Mouse (Mus musculus) small intestine, adult 2 months (tissue): ENCODE data around the gene Esrra. TPM values are rescaled to one million over a fixed set of nuclear protein-coding genes. Genes with fewer than 3 reads are reported as not detected.

Experiments used
- H3K27ac ChIP-seq: fragments of 200-500 bp; 2 replicates; pipeline ENCODE4 v1.5.1; 2012; ENCODE audit warnings: low read depth, low read length, control low read depth, inconsistent platforms; ENCODE audit not compliant: insufficient read depth
- H3K27me3 ChIP-seq: fragments of 200-500 bp; 2 replicates; pipeline ENCODE4 v1.6.1; 2012; ENCODE audit warnings: mild to moderate bottlenecking, moderate library complexity, low read length, inconsistent platforms; ENCODE audit not compliant: control insufficient read depth, insufficient read depth
- H3K36me3 ChIP-seq: fragments of 200-500 bp; 2 replicates; pipeline ENCODE4 v1.6.1; 2012; ENCODE audit warnings: mild to moderate bottlenecking, low read length, control low read depth, inconsistent platforms; ENCODE audit not compliant: control insufficient read depth, insufficient read depth
- H3K4me1 ChIP-seq: fragments of 200-500 bp; 2 replicates; pipeline ENCODE4 v1.6.1; 2012; ENCODE audit warnings: low read length, inconsistent platforms, mixed read lengths; ENCODE audit not compliant: control insufficient read depth, insufficient read depth, insufficient read length
- H3K4me3 ChIP-seq: fragments of 200-500 bp; 2 replicates; pipeline ENCODE4 v1.5.1; 2012; ENCODE audit warnings: low read depth, mild to moderate bottlenecking, control low read depth, inconsistent platforms, low read length, moderate library complexity
- CTCF ChIP-seq: fragments of 200-500 bp; IDR thresholded peaks from 2 replicates; pipeline ENCODE4 v1.5.1; 2012; ENCODE audit warnings: low read depth, mild to moderate bottlenecking, control low read depth, inconsistent platforms, low read length, moderate library complexity, mixed read lengths; ENCODE audit not compliant: insufficient replicate concordance, insufficient read length; ENCODE audit errors: extremely low read depth
- POLR2A ChIP-seq: fragments of 200-500 bp; IDR thresholded peaks from 2 replicates; pipeline ENCODE4 v1.6.1; 2012; ENCODE audit warnings: low read depth, mild to moderate bottlenecking, control low read depth, inconsistent platforms, low read length, moderate library complexity
- WGBS: fragments of 180-500 bp; shearing (Covaris S2); methylation state at CpG from one replicate; pipeline ENCODE4 v1.1.7; 2018; 5-methylcytosine and 5-hydroxymethylcytosine counted together
- polyA plus RNA-seq: library from polyadenylated mRNA; depleted of rRNA; stranded (reverse); fragments of >200 nt; gene quantifications from 2 replicates; pipeline ENCODE4 v1.2.3, GENCODE M21; 2012

The Esrra gene
- polyA plus RNA-seq, 1 experiment = 346 TPM

GRCm38 (mm10) chr19:6949532-6949931 is 27.9 kb upstream of the Esrra start:
- Histone ChIP-seq H3K4me1 (peaks cover 41% of the 10 kb centered on the region), H3K27me3 (no peaks in the 10 kb centered on the region), H3K27ac (peak overlapping the region; percentile 94), H3K36me3 (peaks cover 22% of the 10 kb centered on the region), H3K4me3 (peak overlapping the region; percentile 40)
- 43% methylated on average over 5 of the region's 5 CpGs for WGBS
- no peak for TF ChIP-seq CTCF
- TF ChIP-seq POLR2A = no peak

GRCm38 (mm10) chr19:6948186-6948585 is 26.6 kb upstream of the Esrra start:
- H3K36me3 ChIP-seq = peaks cover 8% of the 10 kb centered on the region
- peaks cover 33% of the 10 kb centered on the region for H3K4me1 ChIP-seq
- H3K27me3 ChIP-seq = no peaks in the 10 kb centered on the region
- 0 out of 2 replicates have a peak overlapping the region, but pooled peaks have one; percentile 53 for H3K27ac ChIP-seq
- no peak overlapping the region for H3K4me3 ChIP-seq
- TF ChIP-seq POLR2A (no peak), CTCF (no peak)
- WGBS = 86% methylated on average over 4 of the region's 4 CpGs

GRCm38 (mm10) chr19:6947742-6948141 is 26.1 kb upstream of the Esrra start:
- TF ChIP-seq POLR2A (no peak), CTCF (no peak)
- no peak overlapping the region for H3K27ac ChIP-seq
- H3K27me3 ChIP-seq = no peaks in the 10 kb centered on the region
- peaks cover 4% of the 10 kb centered on the region for H3K36me3 ChIP-seq
- H3K4me1 ChIP-seq = peaks cover 32% of the 10 kb centered on the region
- no peak overlapping the region for H3K4me3 ChIP-seq
- WGBS = 58% methylated on average over 4 of the region's 4 CpGs

- H3K4me1 ChIP-seq = peaks cover 20% of the 10 kb centered on the region
- H3K36me3 ChIP-seq = no peaks in the 10 kb centered on the region
- no peaks in the 10 kb centered on the region for H3K27me3 ChIP-seq
- no peak for TF ChIP-seq POLR2A
- TF ChIP-seq CTCF = no peak
- no peak overlapping the region for H3K27ac ChIP-seq
- no peak overlapping the region for H3K4me3 ChIP-seq
- WGBS = 87% methylated on average over 6 of the region's 6 CpGs
Observed at GRCm38 (mm10) chr19:6943709-6944108, 22.1 kb upstream of the Esrra start.

GRCm38 (mm10) chr19:6942764-6943163 is 21.2 kb upstream of the Esrra start:
- H3K27me3 ChIP-seq = no peaks in the 10 kb centered on the region
- H3K4me3 ChIP-seq = peak overlapping the region; percentile 86
- no peaks in the 10 kb centered on the region for H3K36me3 ChIP-seq
- H3K27ac ChIP-seq = peak overlapping the region; percentile 82
- H3K4me1 ChIP-seq = peaks cover 14% of the 10 kb centered on the region
- 32% methylated on average over 5 of the region's 5 CpGs for WGBS
- TF ChIP-seq CTCF = no peak
- TF ChIP-seq POLR2A = no peak; the same call in 1 of the 2 replicates

GRCm38 (mm10) chr19:6942249-6942691 is 20.7 kb upstream of the Esrra start, which contains the start of gene Gpr137:
Gene Gpr137 (minus strand): TSS chr19:6942480.
- Histone ChIP-seq H3K4me1 (peaks cover 14% of the 10 kb centered on the region), H3K27ac (peak within 1 kb of the TSS; percentile 98), H3K36me3 (no peaks in the 10 kb centered on the region), H3K4me3 (peak within 1 kb of the TSS; percentile 86), H3K27me3 (no peaks in the 10 kb centered on the region)
- under 1% methylated on average over 27 of the region's 27 CpGs for WGBS
- TF ChIP-seq CTCF (no peak; the same call in 1 of the 2 replicates), POLR2A (peak; percentile 86)

- Histone ChIP-seq H3K27ac (peak within 1 kb of the TSS; percentile 98), H3K36me3 (no peaks in the 10 kb centered on the region), H3K27me3 (no peaks in the 10 kb centered on the region), H3K4me3 (peak within 1 kb of the TSS; percentile 86), H3K4me1 (peaks cover 10% of the 10 kb centered on the region)
- under 1% methylated on average over 83 of the region's 83 CpGs for WGBS
- TF ChIP-seq CTCF = no peak
- TF ChIP-seq POLR2A = peak; percentile 55; the same call in 1 of the 2 replicates
Observed at GRCm38 (mm10) chr19:6941372-6942248, 20.0 kb upstream of the Esrra start, which contains the start of gene Bad. Gene Bad (plus strand): TSS chr19:6941861.
